Mouse (Mus musculus) frontal cortex, postnatal 10 days (tissue): ENCODE measurements around the gene Abcb1b.
"Not testable (repeated sequence)": the region's sequence is repeated elsewhere in the genome, so short reads cannot be mapped to it uniquely, and the experiment has no call there.

Experiments used
- DNase-seq, 2 experiments: peaks; one replicate each; pipeline ENCODE4 v3.0.0; 2022; ENCODE audit warnings: low spot score in 2 of 2, mixed read lengths in 1 of 2

Abcb1b gene

DNA sequence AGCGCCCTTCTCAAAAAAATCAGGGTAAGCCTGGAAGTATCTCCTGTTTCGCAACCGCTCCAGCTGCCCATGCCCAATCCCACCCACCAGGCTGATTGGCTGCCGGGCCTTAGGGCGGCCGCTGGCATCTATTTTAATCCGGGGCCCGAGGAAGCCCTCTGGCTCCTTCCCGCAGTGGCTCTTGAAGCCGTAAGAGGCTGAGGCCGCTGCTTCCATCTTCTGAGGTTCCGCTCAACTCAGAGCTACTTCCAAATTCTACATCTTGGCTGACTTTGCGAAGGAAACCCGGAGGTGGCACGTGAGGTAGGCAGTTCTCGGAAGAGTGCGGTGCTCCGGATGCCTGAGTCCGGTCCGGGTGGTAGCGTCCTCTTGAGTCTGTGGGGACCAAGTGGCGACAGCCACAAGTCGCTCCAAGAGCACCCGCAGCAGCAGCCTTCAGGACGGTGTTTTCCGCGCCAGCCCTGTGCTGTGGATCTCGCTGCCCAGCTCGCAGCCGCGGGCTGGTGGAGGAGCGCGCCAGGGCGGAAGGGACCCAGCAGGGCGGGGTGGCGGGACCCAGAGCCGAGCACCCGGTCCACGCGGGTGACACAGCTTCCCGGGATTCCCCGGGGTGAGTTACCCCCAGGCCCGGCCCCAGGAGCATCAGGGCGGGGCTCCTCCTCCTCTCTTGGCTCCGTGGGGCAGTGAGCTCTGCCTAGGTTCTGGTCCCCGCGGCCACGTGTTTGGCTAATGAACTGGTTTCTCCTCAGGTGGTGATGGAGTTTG is at the start of gene Abcb1b:
Gene Abcb1b (plus strand): TSS at position 161 of the 765 bp plus-strand sequence.
- DNase-seq: peak; percentile 23 to 46

DNA sequence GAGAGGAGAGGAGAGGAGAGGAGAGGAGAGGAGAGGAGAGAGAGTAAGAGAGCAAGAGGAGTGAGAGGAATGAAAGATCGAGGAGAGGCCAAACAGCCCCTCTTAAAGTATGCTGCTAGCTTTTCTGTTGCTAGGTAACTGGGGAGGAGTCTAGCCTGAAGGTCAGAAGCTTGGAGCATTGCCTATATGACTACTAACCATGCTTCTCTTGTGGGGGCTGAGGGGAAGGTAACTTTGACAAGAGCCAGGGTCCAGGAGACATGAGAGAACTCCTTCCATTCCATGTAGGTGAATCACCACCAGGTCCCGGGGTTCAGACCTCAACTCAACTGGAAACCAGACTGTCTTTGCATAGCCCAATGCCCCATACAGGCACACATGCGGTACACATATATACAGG is 25.1 kb upstream of the Abcb1b start:
- no peak for DNase-seq

DNA sequence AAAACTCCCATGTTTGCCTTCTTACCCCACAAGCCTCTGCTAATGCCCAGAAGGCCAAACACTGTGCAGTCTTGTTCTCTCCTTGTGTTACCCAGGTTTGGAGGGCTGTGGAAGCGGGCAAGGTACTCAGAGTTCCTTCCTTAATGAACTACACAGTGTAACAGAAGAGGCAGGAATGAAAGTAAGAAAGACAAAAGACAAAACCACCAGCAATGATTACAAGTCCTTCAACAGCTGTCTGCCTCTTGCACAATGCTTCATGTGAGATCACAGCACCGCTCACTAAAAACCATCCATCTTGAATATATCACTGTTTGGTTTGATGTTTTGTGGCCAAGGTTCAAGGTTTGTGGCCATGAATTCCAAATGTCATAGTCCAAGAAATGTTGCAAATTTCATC is 19.6 kb upstream of the Abcb1b start:
- no peak for DNase-seq

- DNase-seq: no peak
These were observed 19.2 kb upstream of the Abcb1b start for GRCm38 (mm10) chr5:8778751-8779150.

DNA sequence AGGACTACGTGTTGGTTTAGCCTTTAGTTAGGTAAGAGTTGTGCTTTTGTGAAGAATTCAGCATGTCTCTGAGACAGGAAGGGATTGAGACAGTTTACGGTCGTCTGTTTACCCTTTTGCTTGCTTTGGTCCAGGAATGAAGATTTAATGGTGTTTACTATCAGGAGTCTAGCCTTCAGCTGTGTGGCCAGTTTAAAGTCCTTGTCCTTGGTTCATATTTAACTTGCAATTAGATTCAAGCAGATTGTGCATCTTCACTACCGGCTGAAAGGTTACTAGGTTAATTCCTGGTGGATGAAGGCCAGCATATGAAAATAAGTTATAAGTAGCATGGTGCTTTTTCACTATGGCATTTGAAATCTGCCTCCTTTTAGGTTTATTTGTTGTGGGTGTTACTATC is 5.7 kb upstream of the Abcb1b start:
- DNase-seq: no peak

DNA sequence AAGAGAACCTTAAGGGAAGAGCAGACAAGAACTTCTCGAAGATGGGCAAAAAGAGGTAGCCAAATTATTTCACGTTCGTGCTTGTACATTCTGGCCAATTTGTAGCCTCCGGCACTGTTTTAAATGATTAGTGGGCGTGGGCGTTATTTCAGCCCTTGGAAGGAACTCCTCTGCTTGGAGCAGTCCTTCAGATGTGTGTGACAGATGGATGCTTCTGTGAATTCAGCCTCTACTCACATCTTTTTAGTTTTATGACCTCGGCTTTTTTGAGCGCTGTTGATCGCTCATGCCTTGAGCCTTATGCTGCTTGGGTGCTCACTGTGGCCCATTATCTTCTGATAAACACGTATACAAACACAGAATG is 787 bp downstream of the Abcb1b start:
- no peak for DNase-seq

DNA sequence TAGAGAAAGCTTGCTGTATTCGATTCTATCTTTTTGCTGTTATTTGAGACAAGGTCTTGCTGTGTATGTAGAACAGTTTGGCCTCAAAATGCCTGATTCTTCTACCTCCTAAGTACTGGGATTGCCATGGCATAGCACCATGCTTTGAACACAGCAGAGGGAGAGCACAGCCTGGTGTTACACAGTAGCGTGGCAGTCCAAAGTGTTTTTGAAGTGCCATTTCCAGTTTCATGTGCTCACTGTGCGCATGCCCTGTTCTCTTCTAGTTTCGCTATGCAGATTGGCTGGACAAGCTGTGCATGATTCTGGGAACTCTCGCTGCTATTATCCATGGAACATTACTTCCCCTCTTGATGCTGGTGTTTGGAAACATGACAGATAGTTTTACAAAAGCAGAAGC is 7.8 kb downstream of the Abcb1b start:
- DNase-seq: no peak

DNA sequence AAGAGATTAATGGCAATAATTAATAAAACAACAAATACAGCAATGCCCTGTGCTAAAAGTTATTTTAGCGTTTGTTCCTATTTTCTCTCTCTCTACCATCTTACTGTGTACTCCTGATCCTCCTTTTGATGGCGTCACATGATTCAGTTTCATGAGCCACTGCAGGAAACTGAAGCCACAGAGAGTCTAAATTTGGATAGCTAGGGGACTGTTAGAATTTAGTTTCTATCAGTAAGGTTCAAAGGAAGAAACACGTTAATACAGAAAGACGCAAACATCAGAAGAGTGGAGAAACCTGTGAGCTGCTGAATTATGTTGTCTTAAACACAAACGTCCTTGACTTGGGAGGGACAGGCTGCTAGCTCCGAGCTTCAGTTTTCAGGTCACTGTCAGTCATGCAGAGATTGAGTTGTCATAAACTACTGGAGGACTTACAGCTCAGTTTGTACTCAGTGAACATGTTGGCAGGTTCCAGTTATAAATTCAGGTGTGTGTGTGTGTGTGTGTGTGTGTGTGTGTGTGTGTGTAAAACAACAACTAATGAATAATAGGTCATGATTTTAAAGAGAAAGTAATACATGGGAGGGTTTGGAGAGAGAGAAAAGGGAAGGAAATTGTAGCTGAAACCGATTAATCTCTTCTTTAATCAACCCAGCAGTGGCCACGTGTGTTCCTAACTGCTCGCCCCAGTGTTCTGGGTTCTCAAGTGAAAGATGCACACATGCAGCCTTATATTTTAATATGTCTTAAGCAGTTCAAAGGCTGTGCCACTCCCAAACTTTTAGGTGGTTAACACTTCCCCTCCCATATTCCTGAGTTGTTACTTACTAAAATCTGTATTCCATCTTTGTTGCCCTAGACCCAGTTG is 9.4 kb downstream of the Abcb1b start:
- DNase-seq: no peak

GRCm38 (mm10) chr5:8813872-8814271 is 15.9 kb downstream of the Abcb1b start:
- DNase-seq: no peak

GRCm38 (mm10) chr5:8819635-8820591 is 22.0 kb downstream of the Abcb1b start:
- no peak for DNase-seq

- not testable (repeated sequence) for DNase-seq
These were observed 22.7 kb downstream of the Abcb1b start for GRCm38 (mm10) chr5:8820592-8821104.

GRCm38 (mm10) chr5:8838661-8839438 is 40.9 kb downstream of the Abcb1b start:
- DNase-seq: no peak

DNA sequence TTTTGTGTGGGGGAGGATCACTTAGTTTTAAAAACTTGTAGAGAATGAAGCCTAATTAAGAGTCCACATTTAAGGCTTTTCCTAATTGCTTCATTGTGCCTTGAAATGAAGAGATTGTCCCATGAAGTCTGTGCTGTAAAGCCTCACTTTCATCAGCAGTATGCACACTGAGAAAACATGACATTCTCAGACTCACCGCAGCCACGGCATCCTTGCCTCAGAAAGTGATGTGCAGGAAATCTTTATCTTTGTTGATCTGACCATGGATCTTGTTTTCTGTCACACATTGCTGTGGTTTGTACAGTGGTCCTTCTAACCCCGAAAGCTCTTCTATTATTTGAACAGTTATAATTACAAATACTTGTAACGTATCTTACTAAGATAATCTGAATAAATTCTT is 41.7 kb downstream of the Abcb1b start:
- no peak for DNase-seq

- DNase-seq: peak in 1 of 2 experiments; percentile 48
These were observed 42.9 kb downstream of the Abcb1b start for GRCm38 (mm10) chr5:8840887-8841286.

DNA sequence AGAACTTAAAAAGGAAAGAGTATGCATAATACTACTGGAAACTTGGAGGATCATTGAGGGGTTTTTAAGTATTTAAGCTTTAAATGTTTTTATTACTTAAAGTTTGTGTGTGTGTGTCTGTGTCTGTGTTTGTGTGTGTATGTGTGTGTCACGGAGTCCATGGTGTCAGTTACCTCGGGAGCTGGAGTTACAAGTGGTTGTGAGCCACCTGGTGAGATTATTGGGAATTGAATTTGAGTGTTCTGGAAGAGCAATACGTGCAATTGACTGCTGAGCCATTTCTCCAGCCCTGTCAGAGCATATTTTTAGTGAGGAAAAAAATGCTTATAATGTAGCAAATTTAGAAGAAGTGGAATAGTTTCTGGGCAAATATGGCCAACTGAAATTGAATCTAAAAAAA is 44.9 kb downstream of the Abcb1b start:
- no peak for DNase-seq

GRCm38 (mm10) chr5:8848607-8849575 is 50.9 kb downstream of the Abcb1b start:
- DNase-seq: not testable (repeated sequence)

DNA sequence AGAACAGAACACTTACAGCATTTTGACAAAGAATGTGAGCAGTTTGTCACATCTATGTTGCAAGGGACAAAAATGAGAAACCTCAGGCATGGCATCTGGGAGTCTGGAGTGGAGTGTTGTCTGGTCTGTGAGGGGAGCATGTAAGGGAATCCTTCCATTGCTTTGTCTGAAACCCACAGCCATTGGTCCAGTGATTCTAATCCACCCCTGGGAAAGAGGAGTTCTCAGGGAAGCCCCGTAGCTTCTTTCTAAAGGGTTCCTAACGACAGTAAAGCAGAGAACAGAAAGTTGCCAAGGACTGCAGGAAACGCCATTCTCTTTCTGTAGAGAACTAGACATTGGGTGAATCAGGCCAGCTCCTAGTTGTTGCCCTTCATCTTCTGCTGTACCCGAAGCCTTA is 52.9 kb downstream of the Abcb1b start:
- no peak for DNase-seq

GRCm38 (mm10) chr5:8857201-8857600 is 59.3 kb downstream of the Abcb1b start:
- no peak for DNase-seq

GRCm38 (mm10) chr5:8861811-8862210 is 63.9 kb downstream of the Abcb1b start:
- DNase-seq: no peak
